Mouse (Mus musculus) stomach, postnatal 0 days (tissue): ENCODE results near the gene Brf1.

ENCODE experiments used
- CTCF ChIP-seq: IDR thresholded peaks from 2 replicates; pipeline ENCODE4 v1.5.1; 2016; ENCODE audit warnings: antibody characterized with exemption, low read depth, mild to moderate bottlenecking, moderate library complexity
- EP300 ChIP-seq: optimal IDR thresholded peaks from 2 replicates; pipeline ENCODE3; 2016; ENCODE audit warnings: antibody characterized with exemption

GRCm38 (mm10) chr12:112937906-112938305 is 62.6 kb downstream of the Brf1 start:
- no peak for TF ChIP-seq CTCF
- TF ChIP-seq EP300, result no peak
